Mouse (Mus musculus): Measurements from ENCODE around the gene Spag6. TPM values are rescaled to one million over a fixed set of nuclear protein-coding genes. Genes with fewer than 3 reads are reported as not detected.

Spag6 gene
- total RNA-seq, 2 experiments from 2014 or later = 0.39 to 1.1 TPM

Other genes starting within 250 kb of the Spag6 start
- gene Commd3, start 21.6 kb upstream of the Spag6 start, total RNA-seq (2021) = 100 to 1,000 TPM; 117 to 119 TPM
- 10 to 100 TPM; 25.3 to 29.2 TPM for gene Bmi1, start 17.0 kb upstream of the Spag6 start, total RNA-seq (2021)